Mouse (Mus musculus) MEL (cell line): Measurements from ENCODE around the gene Nmrk1. TPM values are rescaled to one million over a fixed set of nuclear protein-coding genes. Genes with fewer than 3 reads are reported as not detected.
A peak's percentile ranks its signal among the peaks of the same experiment; 100 is the strongest.

ENCODE experiments used
- DNase-seq: peaks from one replicate; pipeline ENCODE4 v3.0.0; 2011; ENCODE audit warnings: low read depth, low spot score
- H3K27ac ChIP-seq: 2 replicates; pipeline ENCODE4 v1.5.1; 2012; ENCODE audit warnings: low read depth, mild to moderate bottlenecking, control low read depth, low read length, moderate library complexity; ENCODE audit not compliant: control insufficient read depth
- H3K27me3 ChIP-seq, 2 experiments: fragments of 150-350 bp in 1 of 2; sonication (generic) in 1 of 2; 2 replicates each; pipeline ENCODE4 v1.6.1; 2012; ENCODE audit warnings: low read length in 2 of 2, mild to moderate bottlenecking in 2 of 2, improper control_type of control experiment in 1 of 2, moderate library complexity in 1 of 2; ENCODE audit not compliant: insufficient read depth in 2 of 2, control insufficient read depth in 1 of 2
- H3K36me3 ChIP-seq, 2 experiments: 2 replicates each; pipeline ENCODE4 v1.6.1; 2012 to 2014; ENCODE audit warnings: low read length in 2 of 2, improper control_type of control experiment in 1 of 2, inconsistent platforms in 1 of 2, mild to moderate bottlenecking in 1 of 2; ENCODE audit not compliant: insufficient read depth in 2 of 2, control insufficient read depth in 1 of 2
- H3K4me1 ChIP-seq, 2 experiments: fragments of 150-350 bp in 1 of 2; sonication (generic) in 1 of 2; 2 replicates each; pipeline ENCODE4 v1.6.1; 2012; ENCODE audit warnings: low read length in 2 of 2, improper control_type of control experiment in 1 of 2, mild to moderate bottlenecking in 1 of 2; ENCODE audit not compliant: insufficient read depth in 2 of 2, control insufficient read depth in 1 of 2
- H3K4me3 ChIP-seq, 2 experiments: fragments of 150-350 bp in 1 of 2; sonication (generic) in 1 of 2; 2 replicates each; pipeline ENCODE4 v1.5.1; 2012; ENCODE audit warnings: low read depth in 2 of 2, low read length in 2 of 2, mild to moderate bottlenecking in 2 of 2, moderate library complexity in 2 of 2, control low read depth in 1 of 2, improper control_type of control experiment in 1 of 2; ENCODE audit not compliant: control insufficient read depth in 1 of 2, insufficient read depth in 1 of 2
- H3K79me2 ChIP-seq: 2 replicates; pipeline ENCODE4 v1.6.1; 2012; ENCODE audit warnings: mild to moderate bottlenecking, low read length, moderate library complexity; ENCODE audit not compliant: control insufficient read depth, poor library complexity, insufficient read depth
- H3K9ac ChIP-seq: 2 replicates; pipeline ENCODE4 v1.6.1; 2012; ENCODE audit warnings: low read depth, mild to moderate bottlenecking, control low read depth, low read length, moderate library complexity; ENCODE audit not compliant: control insufficient read depth, poor library complexity, severe bottlenecking
- H3K9me3 ChIP-seq: fragments of 150-350 bp; sonication (generic); replicated peaks from 2 replicates; pipeline ENCODE4 v1.6.1; 2012; ENCODE audit warnings: mild to moderate bottlenecking, low read length, improper control_type of control experiment, moderate library complexity; ENCODE audit not compliant: insufficient read depth
- BHLHE40 ChIP-seq: IDR thresholded peaks from 2 replicates; pipeline ENCODE4 v1.6.1; 2012; ENCODE audit warnings: low read depth, mild to moderate bottlenecking, inconsistent platforms, low read length, improper control_type of control experiment, borderline replicate concordance
- CHD1 ChIP-seq: IDR thresholded peaks from 2 replicates; pipeline ENCODE4 v1.6.1; 2012; ENCODE audit warnings: low read depth, mild to moderate bottlenecking, inconsistent platforms, low read length, improper control_type of control experiment
- CHD2 ChIP-seq: IDR thresholded peaks from 2 replicates; pipeline ENCODE4 v1.6.1; 2011; ENCODE audit warnings: low read length, improper control_type of control experiment
- CTCF ChIP-seq, 3 experiments: IDR thresholded peaks in 2 of 3; conservative IDR thresholded peaks in 1 of 3; 2 replicates each; pipeline ENCODE4 v1.5.1; 2011 to 2012; ENCODE audit warnings: low read length in 3 of 3, low read depth in 2 of 3, mild to moderate bottlenecking in 2 of 3, improper control_type of control experiment in 1 of 3, inconsistent platforms in 1 of 3, mixed read lengths in 1 of 3, moderate library complexity in 1 of 3; ENCODE audit not compliant: control insufficient read depth in 1 of 3, insufficient read depth in 1 of 3, poor library complexity in 1 of 3, severe bottlenecking in 1 of 3
- ELF1 ChIP-seq: IDR thresholded peaks from 2 replicates; pipeline ENCODE4 v1.6.1; 2014; ENCODE audit warnings: low read depth, mild to moderate bottlenecking, inconsistent platforms, low read length, improper control_type of control experiment, moderate library complexity
- EP300 ChIP-seq, 2 experiments: IDR thresholded peaks; 2 replicates each; pipeline ENCODE4 v1.6.1; 2011; ENCODE audit warnings: improper control_type of control experiment in 2 of 2, low read length in 2 of 2, low read depth in 1 of 2, mild to moderate bottlenecking in 1 of 2
- GABPA ChIP-seq: IDR thresholded peaks from 2 replicates; pipeline ENCODE4 v1.6.1; 2012; ENCODE audit warnings: low read depth, mild to moderate bottlenecking, inconsistent platforms, low read length, improper control_type of control experiment, moderate library complexity
- GATA1 ChIP-seq: IDR thresholded peaks from 2 replicates; pipeline ENCODE4 v1.6.1; 2011; ENCODE audit warnings: low read depth, low read length, improper control_type of control experiment
- HCFC1 ChIP-seq: IDR thresholded peaks from 2 replicates; pipeline ENCODE4 v1.6.1; 2012; ENCODE audit warnings: low read depth, mild to moderate bottlenecking, inconsistent platforms, low read length, improper control_type of control experiment, moderate library complexity
- JUND ChIP-seq: IDR thresholded peaks from 2 replicates; pipeline ENCODE4 v1.6.1; 2011; ENCODE audit warnings: low read depth, mild to moderate bottlenecking, improper control_type of control experiment, low read length
- KAT2A ChIP-seq: conservative IDR thresholded peaks from 2 replicates; pipeline ENCODE4 v1.6.1; 2012; ENCODE audit warnings: low read depth, low read length, improper control_type of control experiment, inconsistent platforms
- MAFK ChIP-seq: IDR thresholded peaks from 2 replicates; pipeline ENCODE4 v1.6.1; 2011; ENCODE audit warnings: low read depth, mild to moderate bottlenecking, low read length, improper control_type of control experiment, borderline replicate concordance
- MAX ChIP-seq: IDR thresholded peaks from 2 replicates; pipeline ENCODE4 v1.6.1; 2011; ENCODE audit warnings: low read length, improper control_type of control experiment
- MAZ ChIP-seq: IDR thresholded peaks from 2 replicates; pipeline ENCODE4 v1.6.1; 2012; ENCODE audit warnings: low read depth, mild to moderate bottlenecking, inconsistent platforms, low read length, improper control_type of control experiment
- MEF2A ChIP-seq: IDR thresholded peaks from 2 replicates; pipeline ENCODE4 v1.6.1; 2014; ENCODE audit warnings: low read depth, mild to moderate bottlenecking, inconsistent platforms, low read length, improper control_type of control experiment; ENCODE audit not compliant: poor library complexity, insufficient replicate concordance, severe bottlenecking; ENCODE audit errors: extremely low read depth
- MXI1 ChIP-seq: IDR thresholded peaks from 2 replicates; pipeline ENCODE4 v1.6.1; 2011; ENCODE audit warnings: mild to moderate bottlenecking, low read depth, low read length, improper control_type of control experiment
- MYB ChIP-seq: IDR thresholded peaks from 2 replicates; pipeline ENCODE4 v1.6.1; 2011; ENCODE audit warnings: mild to moderate bottlenecking, low read depth, low read length, improper control_type of control experiment
- MYC ChIP-seq: IDR thresholded peaks from 2 replicates; pipeline ENCODE4 v1.6.1; 2011; ENCODE audit warnings: low read depth, mild to moderate bottlenecking, low read length, improper control_type of control experiment, moderate library complexity
- NELFE ChIP-seq: IDR thresholded peaks from 2 replicates; pipeline ENCODE4 v1.6.1; 2011; ENCODE audit warnings: low read depth, low read length, improper control_type of control experiment
- NRF1 ChIP-seq: IDR thresholded peaks from 2 replicates; pipeline ENCODE4 v1.6.1; 2014; ENCODE audit warnings: low read depth, mild to moderate bottlenecking, inconsistent platforms, low read length, improper control_type of control experiment, moderate library complexity; ENCODE audit not compliant: poor library complexity, insufficient read depth, severe bottlenecking
- POLR2A ChIP-seq, 2 experiments: IDR thresholded peaks; 2 replicates each; pipeline ENCODE4 v1.6.1; 2011 to 2012; ENCODE audit warnings: low read length in 2 of 2, mild to moderate bottlenecking in 2 of 2, control low read depth in 1 of 2, improper control_type of control experiment in 1 of 2, low read depth in 1 of 2, moderate library complexity in 1 of 2; ENCODE audit not compliant: control insufficient read depth in 1 of 2, insufficient read depth in 1 of 2, poor library complexity in 1 of 2
- POLR2AphosphoS2 ChIP-seq: IDR thresholded peaks from 2 replicates; pipeline ENCODE4 v1.6.1; 2011; ENCODE audit warnings: low read length, improper control_type of control experiment
- POLR2AphosphoS5 ChIP-seq: IDR thresholded peaks from 2 replicates; pipeline ENCODE4 v1.6.1; 2012; ENCODE audit warnings: low read depth, borderline replicate concordance, mild to moderate bottlenecking, inconsistent platforms, low read length, moderate library complexity, mixed read lengths
- RAD21 ChIP-seq: IDR thresholded peaks from 2 replicates; pipeline ENCODE4 v1.6.1; 2011; ENCODE audit warnings: mild to moderate bottlenecking, low read depth, low read length, improper control_type of control experiment
- RCOR1 ChIP-seq: IDR thresholded peaks from 2 replicates; pipeline ENCODE4 v1.6.1; 2012; ENCODE audit warnings: low read depth, mild to moderate bottlenecking, inconsistent platforms, low read length, improper control_type of control experiment
- SIN3A ChIP-seq: IDR thresholded peaks from 2 replicates; pipeline ENCODE4 v1.6.1; 2012; ENCODE audit warnings: low read length, improper control_type of control experiment, inconsistent platforms
- SMC3 ChIP-seq: IDR thresholded peaks from 2 replicates; pipeline ENCODE4 v1.6.1; 2011; ENCODE audit warnings: low read depth, low read length, improper control_type of control experiment
- TAL1 ChIP-seq: IDR thresholded peaks from 2 replicates; pipeline ENCODE4 v1.6.1; 2012; ENCODE audit warnings: mild to moderate bottlenecking, inconsistent platforms, low read length, moderate library complexity, mixed read lengths
- TBP ChIP-seq: IDR thresholded peaks from 2 replicates; pipeline ENCODE4 v1.8.0; 2011; ENCODE audit warnings: low read depth, low read length, improper control_type of control experiment
- TCF12 ChIP-seq: IDR thresholded peaks from 2 replicates; pipeline ENCODE4 v1.6.1; 2014; ENCODE audit warnings: low read depth, mild to moderate bottlenecking, inconsistent platforms, low read length, improper control_type of control experiment, moderate library complexity
- UBTF ChIP-seq: IDR thresholded peaks from 2 replicates; pipeline ENCODE4 v1.6.1; 2012; ENCODE audit warnings: low read depth, mild to moderate bottlenecking, inconsistent platforms, low read length, improper control_type of control experiment, moderate library complexity, borderline replicate concordance; ENCODE audit not compliant: insufficient read depth
- USF2 ChIP-seq, 2 experiments: IDR thresholded peaks; 2 replicates each; pipeline ENCODE4 v1.6.1; 2011 to 2012; ENCODE audit warnings: improper control_type of control experiment in 2 of 2, low read length in 2 of 2, borderline replicate concordance in 1 of 2, inconsistent platforms in 1 of 2, low read depth in 1 of 2, mild to moderate bottlenecking in 1 of 2; ENCODE audit not compliant: insufficient read depth in 1 of 2
- ZC3H11A ChIP-seq: IDR thresholded peaks from 2 replicates; pipeline ENCODE4 v1.6.1; 2012; ENCODE audit warnings: low read depth, mild to moderate bottlenecking, inconsistent platforms, low read length, improper control_type of control experiment
- ZMIZ1 ChIP-seq: IDR thresholded peaks from 2 replicates; pipeline ENCODE4 v1.6.1; 2012; ENCODE audit warnings: low read depth, mild to moderate bottlenecking, inconsistent platforms, low read length, improper control_type of control experiment, moderate library complexity
- ZNF384 ChIP-seq: IDR thresholded peaks from 2 replicates; pipeline ENCODE4 v1.6.1; 2012; ENCODE audit warnings: low read depth, mild to moderate bottlenecking, inconsistent platforms, low read length, improper control_type of control experiment
- polyA plus RNA-seq, 2 experiments: library from polyadenylated mRNA; stranded (reverse) in 1 of 2; unstranded in 1 of 2; fragments of >175 nt in 1 of 2; fragments of >200 nt in 1 of 2; gene quantifications; 2 replicates each; pipeline versions ENCODE4 v1.2.1 to v1.2.4; 2012; ENCODE audit warnings: low replicate concordance in 2 of 2, low read depth in 1 of 2; ENCODE audit not compliant: insufficient read length in 2 of 2, insufficient read depth in 1 of 2, missing spikeins in 1 of 2
- total RNA-seq: library from RNA; depleted of rRNA; stranded (reverse); fragments of 300-350 nt; gene quantifications from 2 replicates; pipeline ENCODE4 v1.2.3, GENCODE M21; 2012

Nmrk1 gene
- total and polyA plus RNA-seq, 3 experiments, result 18.5 to 22.5 TPM; not detected in 1

DNA sequence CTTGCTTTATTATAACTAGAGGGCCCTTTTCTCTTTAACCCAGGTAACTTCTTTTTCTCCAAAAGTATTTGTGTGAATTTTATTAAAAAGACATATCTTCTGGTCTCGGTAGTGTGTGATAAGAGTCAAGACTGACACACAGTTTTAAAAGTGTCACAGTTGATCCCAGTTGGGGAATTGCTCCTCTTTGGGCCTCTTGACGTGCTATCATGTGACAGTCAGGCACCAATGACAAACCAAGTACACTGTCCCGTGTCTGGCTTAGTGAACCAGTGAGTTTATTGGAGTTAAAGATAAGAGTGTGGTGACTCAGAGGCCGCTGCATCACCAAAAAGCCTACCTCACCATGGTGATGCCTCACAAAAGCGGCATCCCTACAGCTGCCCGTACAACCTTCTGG, 12.3 kb downstream of the Nmrk1 start (continued):
- no peak for TF ChIP-seq MEF2A
- peak; percentile 81 for TF ChIP-seq BHLHE40

DNA sequence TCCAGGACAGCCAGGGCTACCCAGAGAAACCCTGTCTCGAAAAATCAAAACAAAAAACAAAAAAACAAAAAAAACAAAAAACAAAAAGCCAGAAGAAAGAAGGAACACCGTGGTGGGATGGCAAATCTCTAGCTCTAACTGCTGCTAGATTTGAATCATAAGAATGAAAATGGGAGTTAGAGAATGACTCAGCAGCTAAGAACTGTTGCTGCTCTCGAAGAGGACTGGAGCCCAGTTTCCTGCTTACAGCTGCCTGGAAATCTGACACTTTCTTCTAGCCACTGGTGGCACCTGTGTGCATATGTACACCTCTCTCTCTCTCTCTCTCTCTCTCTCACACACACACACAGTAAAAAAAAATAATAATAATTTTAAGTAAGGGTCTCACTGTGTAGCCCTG, 14.6 kb downstream of the Nmrk1 start:
- H3K9me3 ChIP-seq, result no peaks in the 10 kb centered on the region
- H3K4me1 ChIP-seq, result peaks cover 46 to 56% of the 10 kb centered on the region in 2 experiments
- H3K9ac ChIP-seq, result peak overlapping the region; percentile 59
- H3K4me3 ChIP-seq, result no peak overlapping the region
- no peaks in the 10 kb centered on the region for H3K27me3 ChIP-seq
- no peaks in the 10 kb centered on the region; the same call in 1 of the 2 replicates for H3K79me2 ChIP-seq
- DNase-seq, result peak; percentile 83
- H3K27ac ChIP-seq, result peak overlapping the region; percentile 97
- peaks cover 3 to 72% of the 10 kb centered on the region in 2 experiments for H3K36me3 ChIP-seq
- TF ChIP-seq KAT2A (no peak), CHD1 (peak; percentile 7; the same call in 1 of the 2 replicates), BHLHE40 (peak; percentile 44; the same call in 1 of the 2 replicates), SIN3A (no peak), MXI1 (no peak), TCF12 (peak; percentile 50; the same call in 1 of the 2 replicates), GATA1 (no peak), ELF1 (no peak), MAX (no peak; the same call in none of the 2 replicates), ZMIZ1 (no peak), UBTF (no peak), MEF2A (no peak), CTCF (IDR thresholded peaks at IDR 0.05 in 2 of 3, conservative IDR thresholded peaks at IDR 0.05 in 1 of 3; ENCODE audit: control insufficient read depth in 1 of 3, insufficient read depth in 1 of 3, low read depth in 2 of 3, low read length in 3 of 3, poor library complexity in 1 of 3, severe bottlenecking in 1 of 3) (no peak), ZNF384 (no peak), POLR2AphosphoS2 (no peak; the same call in 1 of the 2 replicates), JUND (no peak), GABPA (peak; percentile 95), MYC (no peak), NELFE (peak; percentile 37; the same call in 1 of the 2 replicates), EP300 (IDR thresholded peaks at IDR 0.05; ENCODE audit: low read depth in 1 of 2, low read length in 2 of 2) (peak; percentile 50 to 80; a peak in 2 of 4 replicates), MAFK (peak; percentile 73), POLR2A (IDR thresholded peaks at IDR 0.05; ENCODE audit: control insufficient read depth in 1 of 2, insufficient read depth in 1 of 2, low read depth in 1 of 2, low read length in 2 of 2, poor library complexity in 1 of 2) (no peak; a peak in 1 of 4 replicates), MYB (peak; percentile 78), CHD2 (no peak), HCFC1 (no peak), RCOR1 (peak; percentile 92), USF2 (IDR thresholded peaks at IDR 0.05; ENCODE audit: borderline replicate concordance in 1 of 2, insufficient read depth in 1 of 2, low read depth in 1 of 2, low read length in 2 of 2) (no peak), POLR2AphosphoS5 (no peak), TAL1 (no peak), NRF1 (no peak), TBP (no peak), RAD21 (no peak), SMC3 (no peak), MAZ (no peak), ZC3H11A (no peak)
